Comparison of ENCODE assay signal across 20 mouse cellular contexts in the genomic region with DNA sequence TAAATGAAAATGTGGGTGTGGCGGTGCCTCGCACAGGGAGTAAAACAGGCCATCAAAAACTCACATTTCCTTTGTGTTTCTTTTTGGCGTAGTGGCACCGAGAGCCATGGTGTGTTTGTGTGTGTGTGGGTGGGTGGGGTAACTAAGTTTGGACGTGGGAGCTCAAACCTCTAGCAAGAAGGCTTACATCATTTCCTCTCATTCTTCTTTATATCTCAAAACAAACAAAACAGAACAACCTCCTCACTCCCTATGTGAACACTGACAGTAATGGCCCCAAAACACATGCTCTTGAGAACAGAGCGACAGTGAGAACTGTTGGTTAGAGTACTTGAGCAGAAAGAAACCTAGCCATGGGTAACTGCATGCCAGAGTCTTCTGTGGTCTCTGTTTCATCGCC.
DNase-seq lines count a peak whose midpoint lies in the region; ATAC-seq and TF ChIP-seq lines count a peak whose summit lies in the region.
"Had no signal": no experiment of that assay in that cellular context is flagged by ENCODE, and none has a peak within 500 bp of the region (broad histone marks: within the 10 kb centered on the region; RNA-seq: fewer than 3 reads in every experiment).

No protein-coding gene starts in this region.

- H3K27me3 ChIP-seq in heart, embryonic 11.5 days (ENCODE audit: control insufficient read depth, insufficient read depth, low read length): no peaks in the 10 kb centered on the region
- H3K27me3 ChIP-seq in kidney, postnatal 0 days (ENCODE audit: insufficient read depth, low read length): no peaks in the 10 kb centered on the region
- H3K27me3 ChIP-seq in kidney, embryonic 16.5 days (ENCODE audit: insufficient read depth, low read length): no peaks in the 10 kb centered on the region
- no peaks in the 10 kb centered on the region for H3K27me3 ChIP-seq in heart, embryonic 15.5 days
- no peaks in the 10 kb centered on the region for H3K27me3 ChIP-seq in heart, embryonic 16.5 days (ENCODE audit: control insufficient read depth, insufficient read depth, low read length)
- H3K27me3 ChIP-seq: forebrain, embryonic 13.5 days; hindbrain, embryonic 12.5 days had no signal

- WGBS in heart, embryonic 11.5 days (ENCODE audit: insufficient replicate concordance): 69% methylated on average over 7 of the region's 7 CpGs
- WGBS in kidney, postnatal 0 days: 53% methylated on average over 7 of the region's 7 CpGs
- WGBS in kidney, embryonic 16.5 days: 55% methylated on average over 7 of the region's 7 CpGs
- 64% methylated on average over 7 of the region's 7 CpGs for WGBS in heart, embryonic 15.5 days
- 69% methylated on average over 7 of the region's 7 CpGs for WGBS in heart, embryonic 16.5 days

- no peak overlapping the region for H3K9ac ChIP-seq in heart, embryonic 11.5 days (ENCODE audit: low read depth, low read length)
- no peak overlapping the region for H3K9ac ChIP-seq in kidney, postnatal 0 days (ENCODE audit: low read depth, low read length)
- no peak overlapping the region for H3K9ac ChIP-seq in kidney, embryonic 16.5 days (replicated peaks; ENCODE audit: low read length)
- H3K9ac ChIP-seq in heart, embryonic 15.5 days: no peak overlapping the region
- H3K9ac ChIP-seq in heart, embryonic 16.5 days (ENCODE audit: low read length): no peak overlapping the region
- H3K9ac ChIP-seq: forebrain, embryonic 13.5 days; forebrain, postnatal 0 days; hindbrain, embryonic 12.5 days had no signal

- no peak overlapping the region for H3K4me2 ChIP-seq in heart, embryonic 11.5 days
- no peak overlapping the region for H3K4me2 ChIP-seq in kidney, postnatal 0 days (ENCODE audit: low read length)
- no peak overlapping the region for H3K4me2 ChIP-seq in kidney, embryonic 16.5 days (replicated peaks; ENCODE audit: low read depth, low read length)
- no peak overlapping the region for H3K4me2 ChIP-seq in heart, embryonic 15.5 days
- no peak overlapping the region for H3K4me2 ChIP-seq in heart, embryonic 16.5 days (ENCODE audit: low read depth, low read length)
- H3K4me2 ChIP-seq: forebrain, embryonic 13.5 days; hindbrain, embryonic 12.5 days had no signal

- no peak for ATAC-seq in heart, embryonic 11.5 days (replicated peaks; ENCODE audit: insufficient number of reproducible peaks, low FRiP score, low TSS enrichment)
- no peak for ATAC-seq in kidney, postnatal 0 days (replicated peaks; ENCODE audit: low FRiP score, low read depth)
- no peak for ATAC-seq in kidney, embryonic 16.5 days (ENCODE audit: low FRiP score, low TSS enrichment)
- peak; percentile 43; the same call in 1 of the 2 replicates for ATAC-seq in heart, embryonic 15.5 days (replicated peaks; ENCODE audit: insufficient number of reproducible peaks, insufficient read depth, low FRiP score, low read depth)
- peak; percentile 49 for ATAC-seq in heart, embryonic 16.5 days (replicated peaks; ENCODE audit: extremely low read depth, insufficient read depth, low FRiP score)
- ATAC-seq: forebrain, embryonic 13.5 days; forebrain, postnatal 0 days; hindbrain, embryonic 16.5 days; inflammation-experienced regulatory T-cells, adult 6 months; intestine, postnatal 0 days had no signal

- no peaks in the 10 kb centered on the region for H3K36me3 ChIP-seq in heart, embryonic 11.5 days (ENCODE audit: control insufficient read depth, insufficient read depth, low read length)
- H3K36me3 ChIP-seq in kidney, postnatal 0 days (ENCODE audit: insufficient read depth, low read length): no peaks in the 10 kb centered on the region
- no peaks in the 10 kb centered on the region for H3K36me3 ChIP-seq in kidney, embryonic 16.5 days (ENCODE audit: insufficient read depth, low read length)
- no peaks in the 10 kb centered on the region for H3K36me3 ChIP-seq in heart, embryonic 15.5 days
- no peaks in the 10 kb centered on the region for H3K36me3 ChIP-seq in heart, embryonic 16.5 days (ENCODE audit: control insufficient read depth, insufficient read depth)
- H3K36me3 ChIP-seq: embryonic facial prominence, embryonic 10.5 days; hindbrain, embryonic 12.5 days had no signal

- no peak for TF ChIP-seq CTCF in kidney, postnatal 0 days (IDR thresholded peaks at IDR 0.05; ENCODE audit: low read depth)

- H3K9me3 ChIP-seq in heart, embryonic 11.5 days (replicated peaks; ENCODE audit: control insufficient read depth, low read length): 0 out of 2 replicates have a peak, but pooled peaks cover 3% of the 10 kb centered on the region
- H3K9me3 ChIP-seq in kidney, postnatal 0 days (replicated peaks; ENCODE audit: low read length): no peaks in the 10 kb centered on the region
- no peaks in the 10 kb centered on the region; the same call in 1 of the 2 replicates for H3K9me3 ChIP-seq in kidney, embryonic 16.5 days (ENCODE audit: low read length)
- H3K9me3 ChIP-seq in heart, embryonic 15.5 days (replicated peaks): no peaks in the 10 kb centered on the region
- H3K9me3 ChIP-seq in heart, embryonic 16.5 days (replicated peaks; ENCODE audit: control insufficient read depth, low read length): 0 out of 2 replicates have a peak, but pooled peaks cover 2% of the 10 kb centered on the region
- H3K9me3 ChIP-seq: forebrain, embryonic 13.5 days; hindbrain, embryonic 12.5 days had no signal

- no peaks in the 10 kb centered on the region for H3K4me1 ChIP-seq in heart, embryonic 11.5 days (ENCODE audit: control insufficient read depth, insufficient read depth, low read length)
- H3K4me1 ChIP-seq in kidney, postnatal 0 days (replicated peaks; ENCODE audit: insufficient read depth, low read length): no peaks in the 10 kb centered on the region
- peaks cover 6% of the 10 kb centered on the region; the same call in 1 of the 2 replicates for H3K4me1 ChIP-seq in kidney, embryonic 16.5 days (ENCODE audit: insufficient read depth, low read length)
- no peaks in the 10 kb centered on the region for H3K4me1 ChIP-seq in heart, embryonic 15.5 days (replicated peaks)
- 0 out of 2 replicates have a peak, but pooled peaks cover 4% of the 10 kb centered on the region for H3K4me1 ChIP-seq in heart, embryonic 16.5 days (ENCODE audit: control insufficient read depth, insufficient read depth, low read length)
- H3K4me1 ChIP-seq: embryonic facial prominence, embryonic 10.5 days; forebrain, embryonic 13.5 days; hindbrain, embryonic 12.5 days had no signal

- H3K4me3 ChIP-seq in heart, embryonic 11.5 days (ENCODE audit: low read depth, low read length): no peak overlapping the region
- H3K4me3 ChIP-seq in kidney, postnatal 0 days (replicated peaks; ENCODE audit: low read depth, low read length): no peak overlapping the region
- H3K4me3 ChIP-seq in kidney, embryonic 16.5 days (ENCODE audit: low read length): no peak overlapping the region
- no peak overlapping the region for H3K4me3 ChIP-seq in heart, embryonic 15.5 days
- H3K4me3 ChIP-seq in heart, embryonic 16.5 days (ENCODE audit: low read length): no peak overlapping the region
- H3K4me3 ChIP-seq: embryonic facial prominence, embryonic 10.5 days; forebrain, embryonic 13.5 days; hindbrain, embryonic 12.5 days had no signal

- no peak for DNase-seq in heart, adult 8-10 months (ENCODE audit: low spot score)
- peak; percentile 22 for DNase-seq in kidney, postnatal 0 days (ENCODE audit: low spot score)
- no peak for DNase-seq in gastrocnemius, postnatal 4 days (ENCODE audit: low spot score in 2 of 2)
- DNase-seq: adrenal gland, adult 8-10 months; adrenal gland, postnatal 36 days; cerebellum, adult 2 months; cerebellum, postnatal 10 days; forebrain, postnatal 0 days; gastrocnemius, postnatal 14 days; kidney, adult 8-10 months had no signal

- H3K27ac ChIP-seq in heart, embryonic 11.5 days (ENCODE audit: low read depth, low read length): peak overlapping the region; percentile 42; the same call in 1 of the 2 replicates
- no peak overlapping the region for H3K27ac ChIP-seq in kidney, postnatal 0 days
- no peak overlapping the region for H3K27ac ChIP-seq in kidney, embryonic 16.5 days (ENCODE audit: low read length)
- H3K27ac ChIP-seq in heart, embryonic 15.5 days: peak overlapping the region; percentile 50
- H3K27ac ChIP-seq in heart, embryonic 16.5 days (ENCODE audit: low read length): peak overlapping the region; percentile 47
- H3K27ac ChIP-seq: embryonic facial prominence, embryonic 10.5 days; forebrain, embryonic 13.5 days; hindbrain, embryonic 12.5 days had no signal

Comparison
In these comparisons a context has a peak if more than half of its experiments do, and no peak if none do; other contexts are left out.
1. ATAC-seq: peak in heart, embryonic 15.5 days (single experiment) and heart, embryonic 16.5 days (single experiment); none in heart, embryonic 11.5 days (single experiment), kidney, postnatal 0 days (single experiment) and kidney, embryonic 16.5 days (single experiment).
2. H3K27ac ChIP-seq: peak in heart, embryonic 11.5 days (single experiment), heart, embryonic 15.5 days (single experiment) and heart, embryonic 16.5 days (single experiment); none in kidney, postnatal 0 days (single experiment) and kidney, embryonic 16.5 days (single experiment).